Mouse (Mus musculus) C2C12 (cell line): Measurements from ENCODE around the gene Plekhg5.

Source experiments
- CEBPB ChIP-seq: IDR thresholded peaks from one replicate; pipeline ENCODE4 v1.6.1; 2011; ENCODE audit warnings: low read depth, mild to moderate bottlenecking, control low read depth, moderate library complexity
- CTCF ChIP-seq: IDR thresholded peaks from one replicate; pipeline ENCODE4 v1.5.1; 2011; ENCODE audit not compliant: control insufficient read depth, insufficient read depth, insufficient read length
- FOSL1 ChIP-seq: IDR thresholded peaks from one replicate; pipeline ENCODE4 v1.8.0; 2011; ENCODE audit warnings: mild to moderate bottlenecking, low read length; ENCODE audit not compliant: poor library complexity, insufficient read depth, severe bottlenecking
- MAX ChIP-seq: IDR thresholded peaks from one replicate; pipeline ENCODE4 v1.6.1; 2011; ENCODE audit warnings: mild to moderate bottlenecking, control low read depth
- MYOG ChIP-seq: IDR thresholded peaks from one replicate; pipeline ENCODE4 v1.6.1; 2011; ENCODE audit not compliant: control insufficient read depth, insufficient read length; ENCODE audit errors: extremely low read depth
- USF1 ChIP-seq: IDR thresholded peaks from one replicate; pipeline ENCODE4 v1.6.1; 2011; ENCODE audit warnings: low read depth, mild to moderate bottlenecking, control low read depth, moderate library complexity

GRCm38 (mm10) chr4:152119396-152120292 is 47.3 kb downstream of the Plekhg5 start:
- no peak for TF ChIP-seq CTCF
- no peak for TF ChIP-seq MYOG
- TF ChIP-seq USF1: no peak
- TF ChIP-seq MAX: no peak
- no peak for TF ChIP-seq FOSL1
- no peak for TF ChIP-seq CEBPB
